In genomic region chr9:99248906-99249305, GRCm38 (mm10) we compare ENCODE assay signal across 35 mouse cellular contexts. TPM values are rescaled to one million over a fixed set of nuclear protein-coding genes. Genes with fewer than 3 reads are reported as not detected.
A peak's percentile ranks its signal among the peaks of the same experiment; 100 is the strongest.
DNase-seq lines count a peak whose midpoint lies in the region; ATAC-seq and TF ChIP-seq lines count a peak whose summit lies in the region.
"Had no signal": no experiment of that assay in that cellular context is flagged by ENCODE, and none has a peak within 500 bp of the region (broad histone marks: within the 10 kb centered on the region; RNA-seq: fewer than 3 reads in every experiment).

No protein-coding gene starts in this region.

- TF ChIP-seq POLR2A in liver, adult 2 months (IDR thresholded peaks at IDR 0.05; ENCODE audit: extremely low read depth, insufficient read depth, low read length): no peak

- no peak for TF ChIP-seq CTCF in liver, adult 2 months (IDR thresholded peaks at IDR 0.05; ENCODE audit: low read depth, low read length)
- no peak for TF ChIP-seq CTCF in liver, postnatal 0 days (IDR thresholded peaks at IDR 0.05; ENCODE audit: low read depth)

- DNase-seq in liver, adult 2 months (ENCODE audit: extremely low read depth, low read depth, low spot score): peak; percentile 56
- no peak for DNase-seq in liver, embryonic 11.5 days (ENCODE audit: low spot score)
- DNase-seq in ES-CJ7 (ENCODE audit: low read depth, low spot score) (peak; percentile 45), ZHBTc4 (ENCODE audit: low read depth, low spot score) (peak; percentile 23)
- DNase-seq in liver, postnatal 0 days: no peak
- no peak for DNase-seq in midbrain, embryonic 14.5 days
- DNase-seq in thymus, postnatal 14 days: no peak
- DNase-seq: cerebellum, adult 18-20 months; cerebellum, adult 9-10 months; cerebellum, postnatal 14 days; gastrocnemius, adult 2 months; gastrocnemius, postnatal 25 days had no signal

- peaks cover 4% of the 10 kb centered on the region for H3K4me1 ChIP-seq in liver, adult 2 months (ENCODE audit: control insufficient read depth, insufficient read depth, low read length)
- peaks cover 25% of the 10 kb centered on the region for H3K4me1 ChIP-seq in liver, embryonic 11.5 days (replicated peaks; ENCODE audit: control insufficient read depth, insufficient read depth, low read length)
- H3K4me1 ChIP-seq in liver, postnatal 0 days (ENCODE audit: insufficient read depth): peaks cover 27% of the 10 kb centered on the region; the same call in 1 of the 2 replicates
- H3K4me1 ChIP-seq in midbrain, embryonic 14.5 days (ENCODE audit: control insufficient read depth, insufficient read depth, low read length): peaks cover 16% of the 10 kb centered on the region; the same call in 1 of the 2 replicates
- H3K4me1 ChIP-seq: intestine, embryonic 15.5 days had no signal

- H3K27me3 ChIP-seq in liver, adult 2 months (ENCODE audit: control insufficient read depth, insufficient read depth, low read length): no peaks in the 10 kb centered on the region
- H3K27me3 ChIP-seq in liver, embryonic 11.5 days (replicated peaks; ENCODE audit: control insufficient read depth, insufficient read depth, low read length): no peaks in the 10 kb centered on the region
- no peaks in the 10 kb centered on the region for H3K27me3 ChIP-seq in liver, postnatal 0 days (ENCODE audit: insufficient read depth, low read length)
- no peaks in the 10 kb centered on the region for H3K27me3 ChIP-seq in midbrain, embryonic 14.5 days (ENCODE audit: control insufficient read depth, insufficient read depth, low read length)
- H3K27me3 ChIP-seq: forebrain, embryonic 13.5 days; hindbrain, embryonic 13.5 days; intestine, embryonic 15.5 days; Patski had no signal

- no peak for ATAC-seq in liver, embryonic 11.5 days (replicated peaks; ENCODE audit: low FRiP score)
- peak; percentile 10; the same call in 1 of the 2 replicates for ATAC-seq in liver, postnatal 0 days
- ATAC-seq in midbrain, embryonic 14.5 days (ENCODE audit: low FRiP score, low TSS enrichment): no peak
- ATAC-seq: activated CD4-positive, CD25-positive, alpha-beta regulatory T cell, adult 4 months; CD4-positive, CD25-positive, alpha-beta regulatory T cell, adult 4 months; forebrain, embryonic 13.5 days; forebrain, embryonic 16.5 days; hindbrain, embryonic 16.5 days; intestine, embryonic 15.5 days; Patski had no signal

- H3K9ac ChIP-seq in liver, adult 2 months (ENCODE audit: low read depth, low read length): no peak overlapping the region
- no peak overlapping the region for H3K9ac ChIP-seq in liver, embryonic 11.5 days (ENCODE audit: low read depth, low read length)
- H3K9ac ChIP-seq in liver, postnatal 0 days (replicated peaks): no peak overlapping the region
- no peak overlapping the region for H3K9ac ChIP-seq in midbrain, embryonic 14.5 days (replicated peaks; ENCODE audit: low read length)
- H3K9ac ChIP-seq: forebrain, embryonic 13.5 days; hindbrain, embryonic 13.5 days; intestine, embryonic 15.5 days had no signal

- H3K4me2 ChIP-seq in liver, embryonic 11.5 days: no peak overlapping the region
- H3K4me2 ChIP-seq in liver, postnatal 0 days (ENCODE audit: low read depth, low read length): no peak overlapping the region
- H3K4me2 ChIP-seq in midbrain, embryonic 14.5 days (ENCODE audit: low read length): no peak overlapping the region
- H3K4me2 ChIP-seq: forebrain, embryonic 13.5 days; heart, embryonic 11.5 days; hindbrain, embryonic 13.5 days; intestine, embryonic 15.5 days had no signal

- H3K27ac ChIP-seq in liver, adult 2 months (replicated peaks; ENCODE audit: insufficient read depth, low read depth, low read length): no peak overlapping the region
- H3K27ac ChIP-seq in liver, embryonic 11.5 days (ENCODE audit: low read depth, low read length): no peak overlapping the region
- no peak overlapping the region for H3K27ac ChIP-seq in liver, postnatal 0 days (ENCODE audit: low read depth)
- H3K27ac ChIP-seq in midbrain, embryonic 14.5 days (replicated peaks; ENCODE audit: low read depth, low read length): no peak overlapping the region
- H3K27ac ChIP-seq: forebrain, embryonic 10.5 days; forebrain, embryonic 13.5 days; gastrocnemius, adult 2 months; hindbrain, embryonic 10.5 days; hindbrain, embryonic 13.5 days; intestine, embryonic 15.5 days had no signal

- peaks cover 3% of the 10 kb centered on the region for H3K36me3 ChIP-seq in liver, adult 2 months (ENCODE audit: control insufficient read depth, insufficient read depth, low read length)
- peaks cover 11% of the 10 kb centered on the region for H3K36me3 ChIP-seq in liver, embryonic 11.5 days (ENCODE audit: control insufficient read depth, insufficient read depth, low read length)
- peaks cover 2% of the 10 kb centered on the region; the same call in 1 of the 2 replicates for H3K36me3 ChIP-seq in liver, postnatal 0 days (replicated peaks; ENCODE audit: insufficient read depth, low read length)
- H3K36me3 ChIP-seq in midbrain, embryonic 14.5 days (ENCODE audit: control insufficient read depth, insufficient read depth, low read length): peaks cover 32% of the 10 kb centered on the region
- H3K36me3 ChIP-seq: intestine, embryonic 15.5 days had no signal

- TF ChIP-seq EP300 in liver, postnatal 0 days (IDR thresholded peaks at IDR 0.05; ENCODE audit: low read depth): no peak

- H3K4me3 ChIP-seq in liver, adult 2 months (ENCODE audit: insufficient read depth, low read depth, low read length): no peak overlapping the region
- H3K4me3 ChIP-seq in liver, embryonic 11.5 days (ENCODE audit: low read depth, low read length): no peak overlapping the region
- H3K4me3 ChIP-seq in liver, postnatal 0 days (ENCODE audit: low read depth, low read length): no peak overlapping the region
- no peak overlapping the region for H3K4me3 ChIP-seq in midbrain, embryonic 14.5 days (replicated peaks; ENCODE audit: low read depth, low read length)
- H3K4me3 ChIP-seq: forebrain, embryonic 10.5 days; forebrain, embryonic 13.5 days; gastrocnemius, adult 2 months; hindbrain, embryonic 10.5 days; hindbrain, embryonic 13.5 days; intestine, embryonic 15.5 days had no signal

- 43% methylated on average over 4 of the region's 4 CpGs for WGBS in liver, adult 2 months
- 95% methylated on average over 4 of the region's 4 CpGs for WGBS in liver, embryonic 11.5 days
- 80% methylated on average over 4 of the region's 4 CpGs for WGBS in liver, postnatal 0 days (ENCODE audit: insufficient replicate concordance)
- WGBS in midbrain, embryonic 14.5 days: 96% methylated on average over 4 of the region's 4 CpGs

- H3K79me2 ChIP-seq in liver, adult 2 months (ENCODE audit: control insufficient read depth, insufficient read depth, low read length): no peaks in the 10 kb centered on the region; the same call in 1 of the 2 replicates

- H3K9me3 ChIP-seq in liver, embryonic 11.5 days (ENCODE audit: control insufficient read depth, low read length): no peaks in the 10 kb centered on the region
- no peaks in the 10 kb centered on the region for H3K9me3 ChIP-seq in liver, postnatal 0 days (ENCODE audit: low read length)
- H3K9me3 ChIP-seq in midbrain, embryonic 14.5 days (ENCODE audit: control insufficient read depth, low read length): no peaks in the 10 kb centered on the region
- H3K9me3 ChIP-seq: forebrain, embryonic 10.5 days; forebrain, embryonic 13.5 days; hindbrain, embryonic 10.5 days; hindbrain, embryonic 13.5 days; intestine, embryonic 15.5 days had no signal

RNA-seq across cellular contexts. Expression of gene Cep70, which starts 5.7 kb away (rescaled TPM):
- 6.1 and 9.4 TPM in 2 replicates for total RNA-seq in liver, adult 2 months (2014; rRNA removed)
- 0.68 and 0.70 TPM in 2 replicates for polyA plus RNA-seq in liver, adult 2 months (2012; rRNA removed)
- 45.8 and 49.9 TPM in 2 replicates for polyA plus RNA-seq in liver, embryonic 11.5 days (2014; fragmentation: Nextera tagmentation; extraction: Ambion mirVana)
- 11.4 and 14.8 TPM in 2 replicates for polyA plus RNA-seq in liver, postnatal 0 days (2015; fragmentation: Nextera tagmentation; extraction: Ambion mirVana)
- polyA plus RNA-seq in midbrain, embryonic 14.5 days (2014; fragmentation: Nextera tagmentation; extraction: Ambion mirVana): 65.4 and 72.1 TPM in 2 replicates

RNA-seq across cellular contexts. Expression of gene Faiml, which starts 11.9 kb away (rescaled TPM):
- not detected in 2 replicates for total RNA-seq in liver, adult 2 months (2014; rRNA removed)
- polyA plus RNA-seq in liver, adult 2 months (2012; rRNA removed): not detected in 2 replicates
- polyA plus RNA-seq in liver, embryonic 11.5 days (2014; fragmentation: Nextera tagmentation; extraction: Ambion mirVana): not detected in 2 replicates
- polyA plus RNA-seq in liver, postnatal 0 days (2015; fragmentation: Nextera tagmentation; extraction: Ambion mirVana): not detected in 2 replicates
- not detected in 2 replicates for polyA plus RNA-seq in midbrain, embryonic 14.5 days (2014; fragmentation: Nextera tagmentation; extraction: Ambion mirVana)
- total RNA-seq: adrenal gland, adult 18-20 months; adrenal gland, postnatal 10 days; adrenal gland, postnatal 36 days; ES-E14; gastrocnemius, adult 2 months; gastrocnemius, postnatal 25 days; heart, adult 8-10 months; heart, postnatal 25 days had no signal
- polyA plus RNA-seq: activated CD4-positive, CD25-positive, alpha-beta regulatory T cell, adult 4 months; C2C12; CD4-positive, CD25-positive, alpha-beta regulatory T cell, adult 4 months; embryonic facial prominence, embryonic 11.5 days; embryonic facial prominence, embryonic 14.5 days; forebrain, embryonic 10.5 days; forebrain, embryonic 13.5 days; forebrain, embryonic 16.5 days; gonadal fat pad, adult 2 months; heart, embryonic 11.5 days; heart, embryonic 14.5 days; heart, postnatal 0 days; hindbrain, embryonic 10.5 days; hindbrain, embryonic 13.5 days; hindbrain, embryonic 16.5 days; intestine, embryonic 15.5 days had no signal

Comparison
In these comparisons a context has a peak if more than half of its experiments do, and no peak if none do; other contexts are left out.
1. DNase-seq: peak in liver, adult 2 months (single experiment), ES-CJ7 (single experiment) and ZHBTc4 (single experiment); none in liver, embryonic 11.5 days (single experiment), liver, postnatal 0 days (single experiment), midbrain, embryonic 14.5 days (single experiment) and thymus, postnatal 14 days (single experiment).